Mouse (Mus musculus): Measurements from ENCODE around the gene Itgb2. TPM values are rescaled to one million over a fixed set of nuclear protein-coding genes. Genes with fewer than 3 reads are reported as not detected.
A peak's percentile ranks its signal among the peaks of the same experiment; 100 is the strongest.

Itgb2 gene
- 1 to 10 TPM; 2.2 to 3.1 TPM for total RNA-seq (2021)
- long read RNA-seq, experiment 1, partial matches to known transcripts: 0 of 5 reads
- long read RNA-seq, experiment 1, other reads (novel, unspliced or antisense): 1 of 5 reads
- long read RNA-seq, experiment 2: 0 reads

DNA sequence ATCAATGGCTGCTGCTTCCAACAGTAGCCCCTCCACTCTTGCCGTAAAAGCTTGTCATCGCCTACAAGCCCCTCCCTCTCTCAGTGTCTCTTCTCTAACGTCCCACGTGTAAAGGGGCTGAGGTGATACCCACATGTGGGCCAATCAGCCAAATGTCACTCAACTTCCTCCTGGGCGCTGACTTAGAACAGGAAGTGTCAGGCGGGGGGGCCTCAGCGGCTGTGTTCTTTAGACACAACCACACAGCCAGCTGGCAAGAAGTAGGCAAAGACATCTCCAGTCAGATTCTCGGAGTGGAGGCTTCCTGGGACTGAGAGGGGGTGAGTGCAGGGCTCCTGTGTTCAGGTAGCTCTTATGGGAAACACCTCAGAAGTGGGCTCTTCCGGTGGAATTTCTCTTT lies at the start of gene Itgb2:
Itgb2 (plus strand) TSS at position 113 of the 400 bp plus-strand sequence.
- no peak for DNase-seq (ENCODE audit: low spot score in 2 of 2)

GRCm38 (mm10) chr10:77481814-77482213 lies 48.2 kb upstream of the Itgb2 start:
- no peak for DNase-seq (ENCODE audit: low spot score in 2 of 2)

- DNase-seq (ENCODE audit: low spot score in 2 of 2): no peak
Measured at GRCm38 (mm10) chr10:77484205-77484935, 45.7 kb upstream of the Itgb2 start.

DNA sequence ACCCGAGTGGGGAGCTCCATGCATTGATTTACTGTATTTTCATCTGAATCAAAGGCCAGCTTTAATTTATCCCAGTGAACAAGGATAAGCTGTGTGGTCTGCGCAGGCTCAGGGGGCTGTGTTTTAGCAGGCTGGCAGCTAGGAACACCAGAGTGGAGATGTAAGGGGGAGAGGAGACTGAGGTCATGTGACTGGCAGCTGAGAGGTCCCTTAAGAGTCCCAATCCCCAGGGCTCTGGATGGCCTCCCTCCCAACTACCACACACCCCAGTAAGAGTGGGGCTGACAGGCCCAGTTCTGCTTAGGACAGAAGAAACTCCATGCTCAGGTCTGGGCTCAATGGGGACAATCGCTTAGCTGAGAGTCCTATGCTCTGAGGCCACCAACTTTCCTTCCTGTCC lies 44.3 kb upstream of the Itgb2 start:
- no peak for DNase-seq (ENCODE audit: low spot score in 2 of 2)

- no peak for DNase-seq (ENCODE audit: low spot score in 2 of 2)
Measured at GRCm38 (mm10) chr10:77488168-77488567, 41.9 kb upstream of the Itgb2 start.

- no peak for DNase-seq (ENCODE audit: low spot score in 2 of 2)
Measured at GRCm38 (mm10) chr10:77491585-77491984, 38.5 kb upstream of the Itgb2 start.

- DNase-seq (ENCODE audit: low spot score in 2 of 2): no peak
Measured at GRCm38 (mm10) chr10:77492885-77493284, 37.2 kb upstream of the Itgb2 start.

GRCm38 (mm10) chr10:77497185-77497584 lies 32.9 kb upstream of the Itgb2 start:
- DNase-seq (ENCODE audit: low spot score in 2 of 2): no peak

DNA sequence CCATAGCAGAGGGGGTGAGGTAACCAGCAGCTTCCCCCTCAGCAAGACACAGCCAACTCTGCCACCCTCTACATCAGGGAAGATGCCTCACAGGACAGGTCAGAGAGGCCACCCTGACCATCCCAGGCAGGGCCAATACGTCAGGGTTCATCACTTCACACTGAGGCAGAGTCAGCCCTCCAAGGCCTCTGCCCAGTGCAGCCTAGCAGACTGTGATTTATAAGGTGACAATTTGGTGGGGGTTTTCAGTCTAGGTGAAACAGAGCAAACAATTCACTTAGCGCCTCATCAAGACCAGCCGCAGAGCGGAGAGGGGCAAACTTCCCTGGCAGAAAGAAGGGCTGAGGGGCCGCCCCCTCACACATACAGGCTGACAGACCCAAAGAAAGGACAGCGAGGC lies 31.8 kb upstream of the Itgb2 start:
- DNase-seq (ENCODE audit: low spot score in 2 of 2): no peak

GRCm38 (mm10) chr10:77500636-77501035 lies 29.4 kb upstream of the Itgb2 start:
- no peak for DNase-seq (ENCODE audit: low spot score in 2 of 2)

DNA sequence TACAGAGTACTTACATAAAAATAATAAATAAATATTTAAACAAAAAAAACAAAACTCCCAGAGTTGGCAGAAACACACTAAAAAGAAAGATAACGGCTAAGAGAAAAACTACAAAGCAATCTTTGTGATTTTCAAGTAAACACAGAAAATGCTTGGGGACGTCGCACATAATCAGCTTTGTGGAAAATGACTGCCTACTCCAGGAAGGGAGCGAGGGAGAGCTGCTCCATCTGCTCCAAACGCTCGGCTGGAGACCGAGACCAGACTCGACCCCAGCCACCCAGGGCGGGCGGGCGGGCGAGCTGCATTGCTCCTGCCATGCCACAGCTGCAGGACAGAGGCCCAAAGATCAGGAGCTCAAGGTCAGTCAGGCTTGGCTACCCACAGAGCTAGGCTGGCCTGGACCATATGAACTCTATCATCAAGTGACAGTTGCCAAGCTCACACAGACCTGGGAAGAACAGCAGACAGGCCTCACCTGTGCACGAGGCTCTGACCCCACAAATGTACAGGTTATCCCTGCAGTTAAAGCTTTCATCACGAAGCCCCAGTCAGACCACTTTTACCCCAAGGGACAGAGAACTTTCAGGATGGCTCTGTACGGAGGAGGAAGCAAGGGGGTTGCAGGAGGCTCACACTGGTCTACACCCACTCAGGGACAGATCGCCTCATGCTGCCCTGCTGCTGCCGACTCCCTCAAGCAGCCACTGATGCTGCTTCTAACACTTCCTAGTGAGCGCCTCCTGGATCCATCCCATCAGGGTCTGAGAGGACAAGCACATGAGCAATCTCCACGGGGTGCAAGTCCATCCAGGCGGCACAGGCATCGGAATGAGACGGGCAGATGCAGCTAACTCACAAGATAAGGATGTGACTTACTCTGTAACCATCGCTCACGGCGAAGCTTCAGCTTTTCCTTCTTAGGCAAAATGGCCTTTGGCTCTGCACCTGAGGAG lies 26.8 kb upstream of the Itgb2 start:
- DNase-seq (ENCODE audit: low spot score in 2 of 2): no peak

DNA sequence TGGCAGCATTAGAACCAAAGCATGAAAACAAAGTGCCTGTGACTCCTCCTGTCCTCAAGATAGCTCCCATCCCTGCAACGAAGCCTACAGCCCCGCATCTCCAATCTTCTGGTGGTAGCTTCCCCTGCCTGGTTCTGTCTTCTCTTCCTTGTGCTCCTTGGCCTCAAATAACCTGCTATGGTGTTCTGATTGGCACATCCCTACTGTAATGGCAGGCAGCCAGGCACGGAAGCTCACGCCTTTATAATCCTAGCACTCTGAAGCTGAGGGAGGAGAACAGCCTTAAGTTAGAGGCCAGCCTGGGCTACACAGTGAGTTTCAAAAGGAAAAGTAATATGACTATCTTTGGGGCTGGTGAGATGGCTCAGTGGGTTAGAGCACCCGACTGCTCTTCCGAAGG lies 25.9 kb upstream of the Itgb2 start:
- no peak for DNase-seq (ENCODE audit: low spot score in 2 of 2)

- DNase-seq (ENCODE audit: low spot score in 2 of 2): no peak
Measured at GRCm38 (mm10) chr10:77506526-77506925, 23.5 kb upstream of the Itgb2 start.

DNA sequence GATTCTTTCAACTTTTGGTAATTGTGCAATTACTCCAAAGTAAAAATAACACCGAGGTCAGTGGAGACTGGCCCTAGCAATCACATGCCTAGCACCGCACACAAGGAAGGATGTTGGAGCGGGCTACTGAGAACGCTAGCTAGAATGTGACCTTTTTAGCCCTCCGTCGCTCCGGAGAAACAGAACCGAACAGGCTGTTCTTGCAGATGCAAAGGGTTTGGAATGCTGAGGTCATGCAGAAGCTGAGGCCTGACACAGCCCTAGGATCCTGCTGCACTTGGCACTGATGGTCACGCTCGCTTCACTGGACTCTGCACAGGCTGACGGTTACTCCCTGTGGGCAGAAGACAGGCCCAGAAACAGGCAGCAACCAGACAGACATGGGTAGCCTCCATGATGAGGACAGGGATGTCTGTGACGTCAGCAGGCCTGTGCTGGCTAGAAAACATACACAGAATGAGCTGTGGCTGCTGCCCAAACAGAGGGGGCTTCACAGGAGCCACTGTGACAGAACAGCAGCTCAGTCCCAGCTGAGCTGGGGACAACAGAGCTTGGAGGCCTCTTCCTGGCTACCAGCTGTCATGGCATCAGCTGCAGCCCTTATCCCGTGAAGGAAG lies 23.0 kb upstream of the Itgb2 start:
- no peak for DNase-seq (ENCODE audit: low spot score in 2 of 2)

- DNase-seq (ENCODE audit: low spot score in 2 of 2): no peak
Measured at GRCm38 (mm10) chr10:77507779-77508178, 22.3 kb upstream of the Itgb2 start.

DNA sequence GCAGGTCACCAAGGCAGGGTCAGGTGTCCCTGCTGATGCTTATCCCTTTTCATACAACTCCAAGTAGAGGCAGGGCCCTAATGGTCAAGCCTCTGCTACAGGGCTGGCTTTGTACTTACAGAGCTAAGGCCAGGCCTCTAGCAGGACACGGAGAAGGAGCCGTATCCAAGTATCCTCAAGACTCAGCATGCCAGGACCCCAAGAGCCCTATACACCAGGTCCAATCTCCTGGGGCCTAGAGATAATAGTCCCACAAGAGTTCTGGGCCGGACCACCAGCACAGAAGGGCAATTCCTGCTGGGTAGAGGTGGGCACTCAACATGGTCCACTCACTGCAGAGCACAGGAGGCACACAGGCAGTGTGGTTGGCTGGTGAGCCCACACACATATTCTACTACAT lies 21.3 kb upstream of the Itgb2 start:
- DNase-seq (ENCODE audit: low spot score in 2 of 2): no peak

DNA sequence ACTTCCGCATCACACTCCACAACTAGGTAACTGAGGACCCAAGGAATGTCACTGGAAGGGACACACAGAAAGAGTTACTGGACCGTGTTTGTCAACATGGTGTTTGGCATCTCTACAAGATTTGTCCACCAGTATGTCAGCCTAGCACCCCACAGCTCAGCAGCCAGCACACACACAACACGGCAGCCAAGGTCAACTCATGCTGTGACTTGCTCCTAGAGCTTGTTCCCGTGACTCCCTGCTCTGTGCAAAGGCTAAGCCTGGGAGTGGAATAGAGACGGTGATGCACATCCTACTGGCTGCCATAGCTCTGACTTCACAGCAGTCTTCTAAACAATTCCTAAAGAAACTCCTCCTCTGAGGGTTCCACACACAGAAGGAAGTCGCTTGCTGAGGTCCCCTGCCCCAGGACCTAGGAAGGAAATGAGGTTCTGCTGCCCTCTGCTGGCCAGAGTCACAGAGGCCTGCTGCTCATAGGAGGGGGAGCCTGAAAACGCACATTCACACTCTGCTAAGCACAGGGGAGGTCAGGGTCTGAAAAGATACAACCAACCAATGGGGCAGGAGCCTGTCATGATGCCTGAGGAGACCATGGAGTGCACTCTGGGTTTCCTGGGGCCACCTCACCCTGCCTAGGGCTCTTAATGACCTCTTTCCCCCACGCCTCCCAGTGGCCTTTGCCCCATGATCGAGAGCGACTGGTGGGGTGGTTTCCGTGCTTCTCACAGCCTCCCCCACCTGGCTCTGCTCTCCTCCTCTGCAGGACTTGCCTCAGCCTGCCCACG lies 20.5 kb upstream of the Itgb2 start:
- DNase-seq (ENCODE audit: low spot score in 2 of 2): peak; percentile 77 to 80

DNA sequence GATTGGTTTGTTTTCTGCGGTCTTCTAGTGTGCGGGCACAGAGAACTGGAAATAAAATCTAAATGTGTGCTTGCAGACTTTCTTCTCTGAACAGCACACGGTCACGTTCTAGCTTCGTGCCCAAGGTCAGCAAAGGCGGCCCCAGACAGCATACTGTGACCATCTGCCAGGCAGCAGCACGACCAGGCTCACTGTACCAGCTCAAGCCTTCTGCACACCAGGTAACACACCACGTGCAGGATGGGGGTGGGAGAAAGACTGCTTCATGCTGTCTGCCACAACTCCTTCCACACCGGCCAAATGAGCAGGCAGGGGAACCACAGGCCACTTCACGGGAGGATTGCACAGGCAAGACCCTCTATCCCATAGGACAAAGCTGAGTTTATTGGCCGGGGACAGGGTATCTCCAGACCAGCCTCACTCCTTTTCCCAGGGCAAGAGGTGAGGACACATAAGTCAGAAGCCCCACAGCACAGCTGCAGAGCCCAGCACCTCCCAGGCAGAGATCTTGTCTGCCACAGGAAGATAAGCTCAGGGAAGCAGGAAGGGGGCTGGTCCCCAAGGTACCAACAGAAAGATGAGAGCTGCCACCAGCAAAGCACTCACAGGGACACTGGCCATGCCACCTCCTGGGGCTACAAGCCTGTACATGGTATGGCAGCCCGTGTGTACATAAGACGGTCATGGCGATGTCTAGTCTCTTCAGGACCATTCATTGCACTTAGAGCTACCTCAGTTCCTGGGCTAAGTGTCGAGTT lies 19.6 kb upstream of the Itgb2 start:
- DNase-seq (ENCODE audit: low spot score in 2 of 2): no peak

DNA sequence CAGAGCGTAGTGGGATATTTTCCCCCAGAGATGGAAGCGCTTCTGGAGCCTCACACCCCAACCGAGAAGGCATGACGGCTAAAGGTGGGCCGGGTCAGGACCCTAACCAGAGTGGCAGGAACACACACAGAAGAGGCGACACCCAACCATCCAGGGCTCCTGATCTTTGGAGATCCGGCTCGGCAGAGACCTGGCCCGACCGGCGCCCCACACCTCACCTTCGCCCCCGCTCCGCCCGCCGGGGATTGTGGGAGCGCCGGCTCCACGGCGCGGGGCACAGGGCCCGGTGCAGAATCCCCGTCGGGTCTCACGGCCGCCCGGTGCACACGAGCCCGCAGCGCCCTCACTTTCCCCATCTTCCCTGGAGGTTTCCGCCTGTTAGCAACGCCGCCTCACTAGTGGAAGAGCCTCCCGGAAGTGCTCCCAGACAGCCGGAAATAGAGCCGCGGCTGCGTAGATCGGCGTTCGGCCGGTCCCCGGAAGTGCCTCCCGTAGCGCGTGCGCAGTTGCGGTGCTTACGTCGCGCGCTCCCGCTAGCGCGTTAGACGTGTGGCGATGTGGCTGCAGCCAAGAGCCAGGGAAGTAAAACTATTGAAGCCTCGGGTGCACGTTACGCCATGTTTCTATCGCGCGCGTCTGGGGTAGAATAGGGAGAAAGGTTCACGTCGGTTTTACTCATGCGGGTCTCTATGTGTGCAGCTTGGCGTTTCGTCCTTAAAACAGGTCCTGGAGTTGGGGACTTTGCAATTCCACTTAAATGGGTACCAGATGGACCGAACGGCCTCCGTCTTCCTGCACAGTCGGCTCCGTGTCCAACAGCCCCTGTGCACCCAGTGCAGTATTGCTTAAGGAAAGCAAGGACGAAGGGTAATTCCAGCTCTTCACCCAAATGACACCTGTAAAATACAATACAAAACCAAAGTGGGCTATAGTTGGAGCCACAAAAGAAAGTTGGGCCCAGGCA lies 14.4 kb upstream of the Itgb2 start, which contains the start of gene Fam207a:
Fam207a (minus strand) TSS at position 401 of the 964 bp plus-strand sequence.
- peak; percentile 90 to 95 for DNase-seq (ENCODE audit: low spot score in 2 of 2)

Data from layer of hippocampus, postnatal 14 days (tissue).